Mouse (Mus musculus): ENCODE results near the gene Dnaaf1. TPM values are rescaled to one million over a fixed set of nuclear protein-coding genes. Genes with fewer than 3 reads are reported as not detected.

Gene Dnaaf1
- total RNA-seq (2014; rRNA removed) (0.04 TPM in 1 of 2 replicates, not detected in the other), polyA plus RNA-seq (2015; fragmentation: Nextera tagmentation; extraction: Ambion mirVana) (0.42 and 0.48 TPM in 2 replicates)

GRCm38 (mm10) chr8:119574437-119575365, at the start of gene Dnaaf1, which contains the start of gene Hsdl1:
Gene Dnaaf1, plus strand, starts transcription at chr8:119575235.
Gene Hsdl1, minus strand, starts transcription at chr8:119575183.
- under 1% methylated on average over 87 of the region's 97 CpGs for WGBS
- peak; percentile 86 for ATAC-seq
- H3K9me3 ChIP-seq (ENCODE audit: low read length): no peaks in the 10 kb centered on the region

GRCm38 (mm10) chr8:119528762-119529161, 46.3 kb upstream of the Dnaaf1 start:
- Histone ChIP-seq H3K4me1 (ENCODE audit: insufficient read depth, low read length) (no peaks in the 10 kb centered on the region), H3K27ac (no peak overlapping the region), H3K4me3 (ENCODE audit: low read length) (no peak overlapping the region), H3K27me3 (ENCODE audit: insufficient read depth, low read length) (no peaks in the 10 kb centered on the region), H3K9me3 (ENCODE audit: low read length) (no peaks in the 10 kb centered on the region), H3K9ac (replicated peaks; ENCODE audit: low read length) (no peak overlapping the region), H3K36me3 (ENCODE audit: insufficient read depth, low read length) (peaks cover 76% of the 10 kb centered on the region), H3K4me2 (ENCODE audit: low read depth, low read length) (no peak overlapping the region)
- ATAC-seq (no peak), DNase-seq (ENCODE audit: low spot score) (no peak)
- no peak for TF ChIP-seq CTCF (IDR thresholded peaks at IDR 0.05; ENCODE audit: low read depth)
- WGBS: 96% methylated on average over 7 of the region's 7 CpGs

More at GRCm38 (mm10) chr8:119574437-119575365, at the start of gene Dnaaf1, which contains the start of gene Hsdl1:
- Histone ChIP-seq H3K36me3 (ENCODE audit: insufficient read depth, low read length) (no peaks in the 10 kb centered on the region), H3K4me3 (ENCODE audit: low read length) (peak within 1 kb of the TSS; percentile 88), H3K9ac (replicated peaks; ENCODE audit: low read length) (peak within 1 kb of the TSS; percentile 83), H3K4me2 (ENCODE audit: low read depth, low read length) (peak within 1 kb of the TSS; percentile 87), H3K27me3 (ENCODE audit: insufficient read depth, low read length) (no peaks in the 10 kb centered on the region), H3K4me1 (ENCODE audit: insufficient read depth, low read length) (peaks cover 8% of the 10 kb centered on the region), H3K27ac (peak within 1 kb of the TSS; percentile 83)
- peak; percentile 96 for DNase-seq (ENCODE audit: low spot score)
- peak; percentile 23 for TF ChIP-seq CTCF (IDR thresholded peaks at IDR 0.05; ENCODE audit: low read depth)

GRCm38 (mm10) chr8:119530937-119531336, 44.1 kb upstream of the Dnaaf1 start:
- H3K4me2 ChIP-seq (ENCODE audit: low read depth, low read length): no peak overlapping the region
- WGBS: 89% methylated on average over 6 of the region's 6 CpGs
- no peaks in the 10 kb centered on the region for H3K27me3 ChIP-seq (ENCODE audit: insufficient read depth, low read length)
- ATAC-seq: no peak
- H3K36me3 ChIP-seq (ENCODE audit: insufficient read depth, low read length): peaks cover 74% of the 10 kb centered on the region
- no peak for DNase-seq (ENCODE audit: low spot score)
- TF ChIP-seq CTCF (IDR thresholded peaks at IDR 0.05; ENCODE audit: low read depth): no peak
- no peak overlapping the region for H3K9ac ChIP-seq (replicated peaks; ENCODE audit: low read length)
- no peak overlapping the region for H3K4me3 ChIP-seq (ENCODE audit: low read length)
- no peak overlapping the region for H3K27ac ChIP-seq
- H3K9me3 ChIP-seq (ENCODE audit: low read length): no peaks in the 10 kb centered on the region
- H3K4me1 ChIP-seq (ENCODE audit: insufficient read depth, low read length): no peaks in the 10 kb centered on the region

DNA sequence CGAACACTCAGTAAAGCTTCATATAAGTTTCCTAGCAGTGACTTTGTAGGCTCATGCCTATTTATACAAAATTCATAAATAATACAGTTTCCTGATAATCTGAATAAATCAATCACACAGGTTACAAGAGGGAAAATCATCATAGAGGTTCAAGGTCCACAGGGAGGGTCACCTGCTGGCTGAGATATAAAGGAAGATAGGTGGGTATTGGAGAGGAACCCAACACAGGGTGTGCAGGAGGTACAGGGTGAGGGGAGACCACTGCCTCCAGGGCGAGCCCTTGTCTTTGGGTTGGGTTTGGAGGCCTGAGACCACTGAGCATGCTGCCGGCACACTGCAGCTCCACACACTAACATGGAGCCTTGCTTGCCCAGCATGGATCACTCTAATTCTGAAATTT, 43.6 kb upstream of the Dnaaf1 start:
- Histone ChIP-seq H3K27me3 (ENCODE audit: insufficient read depth, low read length) (no peaks in the 10 kb centered on the region), H3K9me3 (ENCODE audit: low read length) (no peaks in the 10 kb centered on the region), H3K9ac (replicated peaks; ENCODE audit: low read length) (no peak overlapping the region), H3K4me1 (ENCODE audit: insufficient read depth, low read length) (no peaks in the 10 kb centered on the region), H3K4me3 (ENCODE audit: low read length) (no peak overlapping the region), H3K4me2 (ENCODE audit: low read depth, low read length) (no peak overlapping the region), H3K27ac (no peak overlapping the region), H3K36me3 (ENCODE audit: insufficient read depth, low read length) (peaks cover 79% of the 10 kb centered on the region)
- 95% methylated on average over 3 of the region's 3 CpGs for WGBS
- DNase-seq (ENCODE audit: low spot score) (no peak), ATAC-seq (no peak)
- no peak for TF ChIP-seq CTCF (IDR thresholded peaks at IDR 0.05; ENCODE audit: low read depth)

GRCm38 (mm10) chr8:119531973-119532372, 43.1 kb upstream of the Dnaaf1 start:
- Histone ChIP-seq H3K9me3 (ENCODE audit: low read length) (no peaks in the 10 kb centered on the region), H3K4me2 (ENCODE audit: low read depth, low read length) (no peak overlapping the region), H3K9ac (replicated peaks; ENCODE audit: low read length) (no peak overlapping the region), H3K36me3 (ENCODE audit: insufficient read depth, low read length) (peaks cover 84% of the 10 kb centered on the region), H3K27ac (no peak overlapping the region), H3K4me3 (ENCODE audit: low read length) (no peak overlapping the region), H3K27me3 (ENCODE audit: insufficient read depth, low read length) (no peaks in the 10 kb centered on the region), H3K4me1 (ENCODE audit: insufficient read depth, low read length) (no peaks in the 10 kb centered on the region)
- ATAC-seq (no peak), DNase-seq (ENCODE audit: low spot score) (no peak)
- 88% methylated on average over 9 of the region's 9 CpGs for WGBS
- no peak for TF ChIP-seq CTCF (IDR thresholded peaks at IDR 0.05; ENCODE audit: low read depth)

- H3K36me3 ChIP-seq (ENCODE audit: insufficient read depth, low read length): peaks cover 56% of the 10 kb centered on the region
- 83% methylated on average over 3 of the region's 3 CpGs for WGBS
- no peak overlapping the region for H3K4me2 ChIP-seq (ENCODE audit: low read depth, low read length)
- no peak overlapping the region for H3K9ac ChIP-seq (replicated peaks; ENCODE audit: low read length)
- ATAC-seq: no peak
- TF ChIP-seq CTCF (IDR thresholded peaks at IDR 0.05; ENCODE audit: low read depth): no peak
- H3K27me3 ChIP-seq (ENCODE audit: insufficient read depth, low read length): no peaks in the 10 kb centered on the region
- no peaks in the 10 kb centered on the region for H3K9me3 ChIP-seq (ENCODE audit: low read length)
- H3K27ac ChIP-seq: no peak overlapping the region
- H3K4me3 ChIP-seq (ENCODE audit: low read length): no peak overlapping the region
- H3K4me1 ChIP-seq (ENCODE audit: insufficient read depth, low read length): no peaks in the 10 kb centered on the region
- DNase-seq (ENCODE audit: low spot score): no peak
These were observed 30.4 kb upstream of the Dnaaf1 start for GRCm38 (mm10) chr8:119544606-119545005.
